Mouse (Mus musculus) ES-E14 (cell line): ENCODE data around the gene Kdm7a.

Experiments used
- CHD2 ChIP-seq: IDR thresholded peaks from 2 replicates; pipeline ENCODE4 v1.6.1; 2014; ENCODE audit warnings: mild to moderate bottlenecking, low read depth, low read length, inconsistent platforms
- HCFC1 ChIP-seq: IDR thresholded peaks from 2 replicates; pipeline ENCODE4 v1.6.1; 2012; ENCODE audit warnings: low read length, inconsistent platforms, borderline replicate concordance; ENCODE audit not compliant: insufficient read depth

- TF ChIP-seq HCFC1: no peak
- no peak for TF ChIP-seq CHD2
These were observed 13.6 kb downstream of the Kdm7a start for GRCm38 (mm10) chr6:39193006-39193405.
